Mouse (Mus musculus) embryo, embryonic 10.5 days (tissue): Measurements from ENCODE around the gene Slit3.

ENCODE experiments used
- DNase-seq: peaks from one replicate; pipeline ENCODE4 v3.0.0-alpha.2; 2015; ENCODE audit warnings: low spot score

Slit3 gene

DNA sequence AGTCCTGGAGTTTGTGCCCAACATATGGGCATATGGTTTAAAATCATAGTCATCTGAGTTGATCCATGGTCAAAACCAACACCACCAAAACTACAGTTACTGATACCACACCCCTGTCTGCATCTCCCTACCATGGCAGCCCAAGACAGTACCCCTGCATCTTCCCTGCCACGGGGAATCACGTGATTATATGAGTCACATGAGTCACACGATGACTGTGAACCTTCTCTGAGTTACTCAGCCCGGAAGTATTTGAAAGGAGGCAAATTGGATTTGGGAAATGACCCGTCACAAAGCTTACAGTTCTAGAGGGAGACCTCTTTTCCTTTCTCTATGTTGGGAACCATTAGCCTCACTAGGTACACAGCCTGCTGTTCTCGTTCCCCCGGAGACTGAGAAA, 468.9 kb downstream of the Slit3 start:
- no peak for DNase-seq

- no peak for DNase-seq
Observed at GRCm38 (mm10) chr11:35593146-35594034, 472.4 kb downstream of the Slit3 start.

DNA sequence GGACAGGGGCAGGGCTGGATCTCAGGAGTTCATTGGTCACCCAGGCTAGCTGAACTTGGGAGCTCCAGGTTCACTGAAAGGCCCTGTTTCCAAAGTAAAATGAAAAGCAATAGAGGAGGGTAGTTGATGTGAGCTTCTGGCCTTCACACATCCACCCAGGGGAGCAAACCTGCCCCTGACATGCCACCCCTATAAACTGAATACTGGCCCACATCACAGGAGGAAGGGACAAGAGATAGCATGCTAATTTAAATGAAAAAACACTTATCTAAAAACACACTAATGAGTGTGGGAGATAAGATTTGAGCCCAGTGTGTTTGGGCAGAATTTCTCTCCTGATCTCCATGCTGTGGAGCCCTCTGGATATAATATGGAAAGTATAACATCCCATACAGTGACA, 475.0 kb downstream of the Slit3 start:
- DNase-seq = no peak

GRCm38 (mm10) chr11:35597882-35598281, 476.9 kb downstream of the Slit3 start:
- DNase-seq = no peak

- no peak for DNase-seq
Observed at GRCm38 (mm10) chr11:35598732-35599131, 477.7 kb downstream of the Slit3 start.

DNA sequence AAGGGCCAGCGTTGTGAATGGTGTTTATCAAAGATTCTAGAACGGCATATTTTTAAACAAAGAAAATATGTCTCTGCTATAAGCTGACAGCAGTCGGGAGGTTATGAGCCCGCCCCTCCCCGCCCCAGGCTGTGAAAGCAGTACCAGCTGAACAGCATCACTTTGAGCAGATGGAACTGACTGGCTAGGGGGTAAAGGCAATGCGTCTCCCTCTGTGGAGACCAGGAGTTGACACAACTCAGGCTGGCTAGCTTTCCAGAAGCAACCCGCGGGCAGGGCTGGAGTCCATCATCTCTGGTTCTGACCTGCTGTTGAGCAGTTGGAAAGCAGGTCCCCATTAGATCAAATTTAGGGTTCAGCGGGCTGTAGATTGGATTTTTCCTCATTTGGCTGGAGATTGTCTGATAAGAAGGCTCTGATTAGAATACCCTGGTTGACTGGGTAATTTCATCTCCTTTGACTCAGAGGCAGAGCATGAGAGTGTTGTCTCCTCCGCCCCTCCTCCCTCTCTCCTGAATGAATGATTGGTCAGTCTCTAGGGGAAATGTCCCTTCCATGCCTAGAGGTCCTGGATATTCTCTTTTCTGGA, 480.7 kb downstream of the Slit3 start:
- no peak for DNase-seq

- DNase-seq = no peak
Observed at GRCm38 (mm10) chr11:35602586-35602985, 481.6 kb downstream of the Slit3 start.

GRCm38 (mm10) chr11:35603946-35604345, 482.9 kb downstream of the Slit3 start:
- peak; percentile 58 for DNase-seq

GRCm38 (mm10) chr11:35604848-35605790, 484.1 kb downstream of the Slit3 start:
- no peak for DNase-seq

GRCm38 (mm10) chr11:35607191-35607590, 486.2 kb downstream of the Slit3 start:
- no peak for DNase-seq

- DNase-seq = no peak
Observed at GRCm38 (mm10) chr11:35608794-35609193, 487.8 kb downstream of the Slit3 start.

- DNase-seq = no peak
Observed at GRCm38 (mm10) chr11:35612262-35612896, 491.4 kb downstream of the Slit3 start.

- no peak for DNase-seq
Observed at GRCm38 (mm10) chr11:35614530-35614929, 493.5 kb downstream of the Slit3 start.

GRCm38 (mm10) chr11:35619421-35619820, 498.4 kb downstream of the Slit3 start:
- no peak for DNase-seq

GRCm38 (mm10) chr11:35622736-35623135, 501.7 kb downstream of the Slit3 start:
- no peak for DNase-seq

DNA sequence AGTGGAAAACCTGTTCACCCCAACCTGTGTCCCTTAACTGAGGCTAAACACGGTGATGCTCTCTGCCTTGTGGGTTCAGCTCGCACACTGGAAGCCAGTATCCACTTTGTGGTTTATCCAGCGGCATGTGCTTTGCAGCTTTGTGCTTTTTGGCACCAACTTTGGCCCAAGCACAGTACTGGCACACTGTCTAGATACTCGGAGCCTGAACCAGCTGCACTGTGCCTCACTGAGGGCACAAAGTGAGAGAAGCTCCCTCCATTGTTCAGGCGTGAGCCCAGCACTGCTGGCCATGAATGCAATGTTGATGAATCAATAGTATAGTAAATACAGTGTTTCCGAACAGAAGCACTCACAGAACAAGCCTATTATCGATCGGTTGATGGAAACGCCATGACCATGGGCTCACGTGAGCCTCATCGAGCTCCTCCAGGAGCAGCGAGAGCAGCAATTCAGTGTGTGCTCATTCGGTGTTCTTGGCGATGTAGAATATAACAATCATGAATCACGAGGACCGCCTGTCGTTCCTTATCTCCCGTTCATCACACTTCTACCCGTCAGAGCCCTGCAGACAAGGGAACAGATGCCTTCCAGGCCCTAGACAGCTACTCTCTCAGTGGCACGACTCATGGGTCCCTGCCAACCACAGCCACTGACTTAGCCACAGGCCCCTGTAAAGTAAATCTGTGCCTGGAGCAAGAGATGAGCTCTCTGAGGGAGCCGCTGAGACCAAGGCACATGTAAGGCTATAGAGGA, 503.7 kb downstream of the Slit3 start:
- no peak for DNase-seq

GRCm38 (mm10) chr11:35625576-35625975, 504.6 kb downstream of the Slit3 start:
- DNase-seq = no peak

DNA sequence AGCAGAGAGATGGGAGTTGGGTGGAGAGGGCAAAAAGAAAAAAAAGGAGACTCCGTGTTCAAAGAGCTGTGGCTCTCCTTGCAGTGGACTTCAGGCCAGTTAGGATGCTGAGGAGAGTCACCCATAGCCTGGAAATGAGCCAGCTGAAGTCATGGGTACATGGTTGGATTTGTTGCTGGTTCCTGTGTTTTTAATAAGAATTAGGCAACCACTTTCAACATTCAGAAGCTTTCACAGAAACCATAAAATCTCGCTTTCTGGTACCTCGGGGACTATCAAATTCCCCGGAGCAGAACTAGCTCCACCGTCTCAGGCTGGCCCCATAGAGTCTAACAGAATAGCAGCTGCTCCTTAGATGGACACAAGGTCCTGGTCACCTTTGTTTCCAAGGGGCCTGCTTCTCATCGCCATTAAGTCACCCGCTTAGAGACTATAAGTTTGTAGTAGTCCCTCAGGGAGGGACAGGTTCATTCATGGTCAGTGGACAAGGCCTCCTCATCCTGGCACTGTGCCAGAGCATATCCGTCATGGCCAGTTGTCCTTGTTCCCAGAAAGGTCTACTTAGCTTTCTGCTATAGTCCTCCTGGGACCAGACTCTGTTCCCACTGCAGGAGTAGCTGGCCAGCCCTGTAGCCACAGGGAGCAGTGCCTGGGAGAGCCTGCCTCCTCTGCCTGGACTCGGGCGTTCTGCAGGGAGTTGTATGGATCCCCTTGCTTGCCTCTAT, 505.3 kb downstream of the Slit3 start:
- DNase-seq = no peak

GRCm38 (mm10) chr11:35627815-35628214, 506.8 kb downstream of the Slit3 start:
- DNase-seq = no peak

GRCm38 (mm10) chr11:35632262-35632661, 511.2 kb downstream of the Slit3 start:
- DNase-seq = no peak
